Mouse (Mus musculus) telencephalon, adult 2 months (tissue): ENCODE results near the gene Eif6.
A peak's percentile ranks its signal among the peaks of the same experiment; 100 is the strongest.

ENCODE experiments used
- DNase-seq: peaks from one replicate; pipeline ENCODE4 v3.0.0-alpha.2; 2011; ENCODE audit warnings: low read depth, low spot score

Eif6 gene

GRCm38 (mm10) chr2:155823722-155824121 lies 3.0 kb downstream of the Eif6 start:
- DNase-seq: no peak

DNA sequence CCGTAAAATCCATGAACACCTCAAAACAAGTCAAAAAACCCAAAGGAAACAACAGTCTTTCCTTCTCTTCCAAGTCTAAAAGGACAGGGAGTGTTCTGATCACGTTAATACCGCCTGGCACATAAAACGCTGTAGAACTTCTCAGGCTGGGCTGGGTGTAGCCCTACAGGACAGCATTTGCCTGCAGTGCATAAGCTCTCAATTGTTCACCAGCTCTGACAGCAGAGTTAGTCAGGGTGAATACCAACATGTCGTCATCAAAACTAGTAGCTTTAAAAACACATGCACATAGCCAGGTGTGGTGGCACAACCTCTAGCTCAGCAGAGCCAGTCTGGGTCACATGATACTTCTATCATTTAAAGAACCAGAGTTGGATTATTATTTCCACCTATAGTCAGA lies 5.9 kb downstream of the Eif6 start:
- DNase-seq: no peak

DNA sequence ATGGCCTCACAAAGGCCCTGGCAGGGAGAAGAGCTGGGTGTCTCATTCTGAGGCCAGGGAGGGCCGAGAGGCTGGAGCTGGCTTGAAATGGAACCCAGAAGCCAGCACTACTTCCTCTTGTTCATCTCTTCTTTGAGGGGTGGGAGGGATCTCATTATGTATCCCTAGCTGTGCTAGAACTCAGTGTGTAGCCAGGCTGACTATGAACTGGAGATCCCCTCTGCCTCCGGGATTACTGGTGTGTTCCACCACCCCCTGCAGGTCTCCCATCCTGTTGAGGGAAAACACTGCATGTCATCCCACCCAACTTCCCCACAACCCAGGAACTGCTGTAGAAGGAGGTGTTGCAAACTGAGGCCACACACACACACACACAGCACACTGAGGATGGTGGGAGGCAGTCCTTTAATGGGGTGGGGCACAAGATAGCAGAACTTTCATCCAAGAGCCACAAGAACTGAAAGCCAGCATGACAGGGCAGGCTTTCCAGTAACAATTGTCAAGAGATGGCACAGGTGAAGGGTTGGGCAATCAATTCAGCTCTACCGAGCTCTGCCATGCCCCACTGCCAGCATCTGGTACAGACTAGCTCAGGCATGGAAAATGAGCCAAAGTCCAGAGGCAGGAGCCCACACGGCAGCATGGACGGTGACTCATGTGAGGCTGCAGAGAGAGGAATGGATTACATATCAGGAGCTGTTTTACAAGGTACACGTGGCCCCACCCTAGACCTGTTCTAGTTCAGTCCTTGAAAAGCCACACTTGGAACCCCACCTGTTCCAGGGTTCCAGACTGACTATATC lies 7.1 kb downstream of the Eif6 start:
- no peak for DNase-seq

DNA sequence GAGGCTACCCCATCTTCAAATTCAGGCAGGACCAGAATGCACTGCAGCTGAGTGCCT lies 7.5 kb downstream of the Eif6 start, which contains the start of gene BC029722:
Gene BC029722 (minus strand): TSS at position 35 of the 57 bp plus-strand sequence.
- DNase-seq: no peak

DNA sequence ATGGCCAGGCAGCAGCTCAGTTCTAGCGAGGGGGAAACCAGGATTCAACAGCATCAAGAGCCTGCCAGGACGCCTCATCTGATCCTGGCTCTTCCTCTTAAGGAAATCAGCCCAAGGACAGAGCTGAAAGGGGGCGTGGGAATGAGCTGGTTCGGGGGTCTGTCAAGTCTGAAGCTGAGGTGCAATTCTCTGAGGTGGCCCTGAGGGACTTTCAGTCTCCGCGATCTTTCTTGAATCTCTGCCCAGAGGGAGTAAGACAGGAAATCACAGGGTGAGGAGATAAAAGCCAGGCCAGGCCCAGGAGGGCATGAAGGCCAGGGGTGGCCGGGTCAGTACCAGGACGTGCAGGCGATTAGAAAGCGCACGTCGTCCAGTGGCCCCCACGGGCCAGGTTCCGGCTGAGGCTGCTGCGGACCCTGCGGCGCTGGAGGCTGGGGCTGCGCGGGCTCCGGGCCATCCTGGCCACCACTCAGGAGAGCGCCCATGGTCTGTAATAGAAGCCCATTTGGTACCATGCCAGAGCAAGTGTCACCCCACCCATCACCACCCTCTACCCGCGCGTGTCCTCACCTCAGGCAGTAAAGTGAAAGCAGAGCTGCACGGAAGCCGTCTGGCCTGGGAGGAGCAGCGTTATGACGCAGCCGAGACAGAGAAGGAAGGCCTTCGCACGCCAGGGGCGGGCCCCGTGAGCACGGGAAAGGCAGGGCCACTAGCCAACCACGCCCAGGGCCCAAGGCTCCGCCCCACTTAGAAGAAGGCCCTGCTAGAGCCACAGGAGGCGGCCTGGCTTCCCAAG lies 7.9 kb downstream of the Eif6 start:
- peak; percentile 92 for DNase-seq

GRCm38 (mm10) chr2:155817301-155818245 lies 9.2 kb downstream of the Eif6 start:
- no peak for DNase-seq

DNA sequence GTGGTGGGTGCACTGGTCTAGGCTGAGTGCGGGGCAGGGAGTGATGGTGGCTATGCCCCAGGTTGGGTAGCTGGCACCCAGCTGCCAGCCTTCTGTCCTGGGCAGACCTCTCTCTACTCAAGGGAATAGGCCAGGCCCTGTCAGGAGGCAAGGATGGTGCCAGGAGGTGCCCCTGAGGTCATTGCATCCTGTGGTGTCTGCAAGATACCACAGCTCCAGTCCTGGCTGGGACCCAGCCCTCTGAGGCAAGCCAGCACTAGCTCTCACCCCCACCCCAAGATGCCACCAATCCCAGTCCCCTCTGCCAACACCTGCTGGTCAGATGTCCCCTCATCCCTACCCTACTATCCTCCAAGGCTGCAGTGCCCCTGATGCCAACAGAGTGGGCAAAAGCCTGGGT lies 10.5 kb downstream of the Eif6 start:
- no peak for DNase-seq

- no peak for DNase-seq
These were observed 11.9 kb downstream of the Eif6 start for GRCm38 (mm10) chr2:155814829-155815228.

DNA sequence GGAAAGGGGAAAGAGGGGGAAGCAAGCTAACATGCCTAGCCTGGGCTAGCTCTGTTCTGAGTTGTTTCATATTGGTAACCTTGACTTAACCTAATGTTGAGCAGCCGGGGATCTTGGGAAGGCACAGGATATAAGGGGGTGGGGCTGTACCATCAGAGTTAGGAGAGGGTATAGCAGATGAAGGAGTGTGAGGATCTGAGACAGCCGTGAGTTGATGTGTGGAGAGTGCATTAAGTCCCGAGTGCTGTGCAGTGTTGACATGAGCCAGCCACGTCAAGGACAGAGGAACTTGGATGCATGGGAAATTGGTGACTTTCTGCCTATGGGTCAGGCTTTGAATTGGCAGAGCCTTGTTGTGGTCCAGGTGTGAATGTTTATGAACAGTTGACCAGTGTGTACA lies 14.1 kb downstream of the Eif6 start:
- no peak for DNase-seq

DNA sequence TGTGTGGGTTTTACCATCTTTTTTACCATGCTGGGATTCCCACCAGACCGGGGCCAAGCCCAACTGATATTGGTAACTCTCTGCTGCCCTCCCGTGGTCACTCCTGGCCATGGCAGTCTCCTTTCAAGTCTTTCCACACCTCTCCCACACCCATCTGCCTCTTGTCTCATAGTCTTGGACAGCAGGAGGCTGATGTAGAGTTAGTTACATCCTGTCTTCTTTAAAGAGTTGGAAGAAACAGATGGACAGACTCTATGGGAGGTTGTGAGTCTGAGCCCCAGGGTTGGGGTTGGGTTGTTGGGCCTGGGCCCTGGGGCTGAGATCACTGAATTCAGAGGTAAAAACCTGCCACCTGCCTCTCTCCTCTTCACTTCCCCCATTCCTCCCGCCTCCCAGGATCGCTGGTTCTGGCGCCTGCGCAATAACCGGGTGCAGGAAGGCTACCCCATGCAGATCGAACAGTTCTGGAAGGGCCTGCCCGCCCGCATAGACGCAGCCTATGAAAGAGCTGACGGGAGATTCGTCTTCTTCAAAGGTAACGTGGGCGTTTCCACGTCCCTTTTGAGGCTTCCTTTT lies 14.8 kb downstream of the Eif6 start:
- peak; percentile 82 for DNase-seq

GRCm38 (mm10) chr2:155809620-155810019 lies 17.1 kb downstream of the Eif6 start:
- no peak for DNase-seq

GRCm38 (mm10) chr2:155807408-155807807 lies 19.3 kb downstream of the Eif6 start:
- DNase-seq: no peak

DNA sequence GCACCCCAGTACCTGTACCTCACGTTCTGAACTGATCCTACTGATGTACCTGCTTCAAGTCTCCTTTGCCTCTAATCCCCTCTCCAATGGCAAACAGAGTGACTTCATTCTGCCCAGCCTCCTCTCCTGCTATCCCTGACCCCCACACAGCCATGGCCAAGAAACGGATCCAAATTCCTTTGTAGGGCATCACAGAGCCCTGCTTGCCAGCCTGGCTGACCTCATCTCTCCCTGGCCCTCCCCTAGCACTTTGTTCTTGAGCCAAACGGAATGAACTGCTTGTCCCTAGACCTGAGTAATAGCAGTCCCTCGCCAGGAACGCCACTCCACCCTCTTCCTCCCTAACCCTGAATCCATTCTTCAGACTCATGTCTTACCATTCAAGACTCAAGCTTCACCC lies 20.2 kb downstream of the Eif6 start:
- no peak for DNase-seq

DNA sequence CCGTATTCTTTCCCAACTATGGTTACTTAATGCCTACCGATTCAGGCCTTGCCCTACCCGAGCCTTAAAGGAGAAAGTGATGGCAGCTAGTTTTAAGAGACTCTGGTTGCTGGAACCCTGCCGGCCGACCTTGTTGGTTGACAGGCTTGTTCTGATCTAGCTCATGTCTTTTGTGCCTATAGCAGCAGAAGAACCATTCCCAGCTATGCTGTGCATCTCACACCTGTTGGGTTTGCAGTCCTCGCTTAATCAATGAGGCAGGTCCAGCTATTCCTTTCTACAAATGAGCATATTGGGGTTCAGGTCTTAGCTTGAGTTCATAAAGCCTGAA lies 20.8 kb downstream of the Eif6 start:
- DNase-seq: no peak

GRCm38 (mm10) chr2:155805231-155805924 lies 21.3 kb downstream of the Eif6 start:
- no peak for DNase-seq

DNA sequence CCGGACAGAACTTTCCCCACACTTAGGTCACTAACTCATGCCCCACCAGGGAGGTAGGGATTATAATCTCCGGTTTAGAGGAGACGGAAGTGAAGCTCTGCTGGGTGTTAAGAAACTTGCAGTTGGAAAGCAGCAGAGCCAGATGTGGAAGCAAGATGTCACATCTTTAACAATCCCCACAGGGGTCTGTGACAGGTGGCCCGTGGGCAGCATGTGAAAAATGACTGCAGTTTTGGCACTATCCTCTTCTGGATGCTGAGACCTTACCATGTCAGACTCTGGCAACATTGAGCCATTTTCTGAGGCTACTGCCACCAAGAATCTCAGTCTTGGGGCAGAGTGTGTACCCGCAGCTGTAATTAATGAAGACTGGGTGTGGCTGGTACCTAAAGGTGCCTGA lies 22.7 kb downstream of the Eif6 start:
- no peak for DNase-seq

DNA sequence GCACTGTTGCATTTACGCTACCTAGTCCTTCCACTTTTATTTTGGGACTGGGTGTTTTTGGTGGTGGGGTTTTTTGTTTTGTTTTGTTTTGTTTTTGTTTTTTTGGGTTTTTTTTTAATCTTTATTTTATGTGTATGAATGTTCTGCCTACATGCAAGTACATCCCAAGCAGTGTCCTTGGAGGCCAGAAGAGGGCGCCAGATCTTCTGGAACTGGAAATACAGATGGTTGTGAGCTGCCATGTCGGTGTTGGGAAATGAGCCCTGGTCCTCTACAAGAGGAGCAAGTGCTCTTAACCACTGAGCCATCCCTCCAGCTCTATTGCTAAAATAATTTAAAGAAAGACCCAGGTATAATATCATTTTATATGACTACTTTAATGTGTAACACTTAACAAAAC lies 24.0 kb downstream of the Eif6 start:
- DNase-seq: no peak

DNA sequence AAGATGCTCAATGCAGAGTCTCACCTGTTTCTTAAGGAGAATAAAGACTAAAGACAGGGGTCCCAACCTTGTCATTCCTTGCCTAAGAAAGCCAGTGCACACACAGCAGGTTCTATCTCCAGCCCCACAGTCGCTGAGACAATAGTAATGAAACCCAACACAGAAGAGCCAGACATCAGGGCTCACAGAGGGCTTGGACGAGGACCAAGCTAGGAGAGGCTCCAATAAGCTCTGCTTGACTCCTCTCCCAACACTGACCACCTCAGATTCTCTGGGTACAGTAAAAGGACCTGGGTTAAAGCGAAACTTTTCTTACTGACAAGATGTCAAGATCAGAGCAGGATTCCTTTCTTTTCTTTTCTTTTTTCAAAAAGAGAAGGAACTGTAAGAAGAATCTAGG lies 28.1 kb downstream of the Eif6 start:
- no peak for DNase-seq

- no peak for DNase-seq
These were observed 31.9 kb downstream of the Eif6 start for GRCm38 (mm10) chr2:155794674-155795445.

DNA sequence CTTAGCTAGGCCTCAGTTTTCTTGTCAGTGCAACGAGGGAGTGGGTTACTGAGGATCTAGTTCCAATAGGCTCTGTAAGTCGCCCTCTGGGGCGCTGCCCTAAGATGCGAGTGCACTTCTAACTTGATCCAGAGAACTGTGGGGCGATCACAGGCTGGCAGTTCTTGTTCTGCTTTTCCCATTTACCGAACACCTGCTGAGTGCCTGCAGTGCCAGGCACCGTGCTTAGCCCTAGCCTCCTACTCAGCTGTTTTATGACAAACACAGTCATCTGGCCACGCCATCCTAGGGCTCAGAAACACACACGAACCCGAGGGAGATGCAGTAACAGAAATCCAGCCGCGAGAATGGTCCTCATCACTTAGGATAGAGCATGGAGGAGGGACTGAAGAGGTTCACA lies 33.8 kb downstream of the Eif6 start:
- DNase-seq: no peak
